Mouse (Mus musculus) MEL (cell line): ENCODE measurements around the gene Golga4. TPM values are rescaled to one million over a fixed set of nuclear protein-coding genes. Genes with fewer than 3 reads are reported as not detected.

Experiments used
- DNase-seq: peaks from one replicate; pipeline ENCODE4 v3.0.0; 2011; ENCODE audit warnings: low read depth, low spot score
- H3K27ac ChIP-seq: 2 replicates; pipeline ENCODE4 v1.5.1; 2012; ENCODE audit warnings: low read depth, mild to moderate bottlenecking, control low read depth, low read length, moderate library complexity; ENCODE audit not compliant: control insufficient read depth
- H3K27me3 ChIP-seq, 2 experiments: fragments of 150-350 bp in 1 of 2; sonication (generic) in 1 of 2; 2 replicates each; pipeline ENCODE4 v1.6.1; 2012; ENCODE audit warnings: low read length in 2 of 2, mild to moderate bottlenecking in 2 of 2, improper control_type of control experiment in 1 of 2, moderate library complexity in 1 of 2; ENCODE audit not compliant: insufficient read depth in 2 of 2, control insufficient read depth in 1 of 2
- H3K36me3 ChIP-seq, 2 experiments: 2 replicates each; pipeline ENCODE4 v1.6.1; 2012 to 2014; ENCODE audit warnings: low read length in 2 of 2, improper control_type of control experiment in 1 of 2, inconsistent platforms in 1 of 2, mild to moderate bottlenecking in 1 of 2; ENCODE audit not compliant: insufficient read depth in 2 of 2, control insufficient read depth in 1 of 2
- H3K4me1 ChIP-seq, 2 experiments: fragments of 150-350 bp in 1 of 2; sonication (generic) in 1 of 2; 2 replicates each; pipeline ENCODE4 v1.6.1; 2012; ENCODE audit warnings: low read length in 2 of 2, improper control_type of control experiment in 1 of 2, mild to moderate bottlenecking in 1 of 2; ENCODE audit not compliant: insufficient read depth in 2 of 2, control insufficient read depth in 1 of 2
- H3K4me3 ChIP-seq, 2 experiments: fragments of 150-350 bp in 1 of 2; sonication (generic) in 1 of 2; 2 replicates each; pipeline ENCODE4 v1.5.1; 2012; ENCODE audit warnings: low read depth in 2 of 2, low read length in 2 of 2, mild to moderate bottlenecking in 2 of 2, moderate library complexity in 2 of 2, control low read depth in 1 of 2, improper control_type of control experiment in 1 of 2; ENCODE audit not compliant: control insufficient read depth in 1 of 2, insufficient read depth in 1 of 2
- H3K79me2 ChIP-seq: 2 replicates; pipeline ENCODE4 v1.6.1; 2012; ENCODE audit warnings: mild to moderate bottlenecking, low read length, moderate library complexity; ENCODE audit not compliant: control insufficient read depth, poor library complexity, insufficient read depth
- H3K9ac ChIP-seq: 2 replicates; pipeline ENCODE4 v1.6.1; 2012; ENCODE audit warnings: low read depth, mild to moderate bottlenecking, control low read depth, low read length, moderate library complexity; ENCODE audit not compliant: control insufficient read depth, poor library complexity, severe bottlenecking
- H3K9me3 ChIP-seq: fragments of 150-350 bp; sonication (generic); replicated peaks from 2 replicates; pipeline ENCODE4 v1.6.1; 2012; ENCODE audit warnings: mild to moderate bottlenecking, low read length, improper control_type of control experiment, moderate library complexity; ENCODE audit not compliant: insufficient read depth
- BHLHE40 ChIP-seq: IDR thresholded peaks from 2 replicates; pipeline ENCODE4 v1.6.1; 2012; ENCODE audit warnings: low read depth, mild to moderate bottlenecking, inconsistent platforms, low read length, improper control_type of control experiment, borderline replicate concordance
- CHD1 ChIP-seq: IDR thresholded peaks from 2 replicates; pipeline ENCODE4 v1.6.1; 2012; ENCODE audit warnings: low read depth, mild to moderate bottlenecking, inconsistent platforms, low read length, improper control_type of control experiment
- CTCF ChIP-seq, 3 experiments: IDR thresholded peaks in 2 of 3; conservative IDR thresholded peaks in 1 of 3; 2 replicates each; pipeline ENCODE4 v1.5.1; 2011 to 2012; ENCODE audit warnings: low read length in 3 of 3, low read depth in 2 of 3, mild to moderate bottlenecking in 2 of 3, improper control_type of control experiment in 1 of 3, inconsistent platforms in 1 of 3, mixed read lengths in 1 of 3, moderate library complexity in 1 of 3; ENCODE audit not compliant: control insufficient read depth in 1 of 3, insufficient read depth in 1 of 3, poor library complexity in 1 of 3, severe bottlenecking in 1 of 3
- E2F4 ChIP-seq: IDR thresholded peaks from 2 replicates; pipeline ENCODE4 v1.6.1; 2011; ENCODE audit warnings: low read depth, low read length, improper control_type of control experiment, borderline replicate concordance
- ETS1 ChIP-seq: IDR thresholded peaks from 2 replicates; pipeline ENCODE4 v1.6.1; 2012; ENCODE audit warnings: low read depth, mild to moderate bottlenecking, inconsistent platforms, low read length, improper control_type of control experiment, moderate library complexity
- GABPA ChIP-seq: IDR thresholded peaks from 2 replicates; pipeline ENCODE4 v1.6.1; 2012; ENCODE audit warnings: low read depth, mild to moderate bottlenecking, inconsistent platforms, low read length, improper control_type of control experiment, moderate library complexity
- HCFC1 ChIP-seq: IDR thresholded peaks from 2 replicates; pipeline ENCODE4 v1.6.1; 2012; ENCODE audit warnings: low read depth, mild to moderate bottlenecking, inconsistent platforms, low read length, improper control_type of control experiment, moderate library complexity
- JUND ChIP-seq: IDR thresholded peaks from 2 replicates; pipeline ENCODE4 v1.6.1; 2011; ENCODE audit warnings: low read depth, mild to moderate bottlenecking, improper control_type of control experiment, low read length
- MAZ ChIP-seq: IDR thresholded peaks from 2 replicates; pipeline ENCODE4 v1.6.1; 2012; ENCODE audit warnings: low read depth, mild to moderate bottlenecking, inconsistent platforms, low read length, improper control_type of control experiment
- MYB ChIP-seq: IDR thresholded peaks from 2 replicates; pipeline ENCODE4 v1.6.1; 2011; ENCODE audit warnings: mild to moderate bottlenecking, low read depth, low read length, improper control_type of control experiment
- MYC ChIP-seq: IDR thresholded peaks from 2 replicates; pipeline ENCODE4 v1.6.1; 2011; ENCODE audit warnings: low read depth, mild to moderate bottlenecking, low read length, improper control_type of control experiment, moderate library complexity
- NRF1 ChIP-seq: IDR thresholded peaks from 2 replicates; pipeline ENCODE4 v1.6.1; 2014; ENCODE audit warnings: low read depth, mild to moderate bottlenecking, inconsistent platforms, low read length, improper control_type of control experiment, moderate library complexity; ENCODE audit not compliant: poor library complexity, insufficient read depth, severe bottlenecking
- RAD21 ChIP-seq: IDR thresholded peaks from 2 replicates; pipeline ENCODE4 v1.6.1; 2011; ENCODE audit warnings: mild to moderate bottlenecking, low read depth, low read length, improper control_type of control experiment
- SMC3 ChIP-seq: IDR thresholded peaks from 2 replicates; pipeline ENCODE4 v1.6.1; 2011; ENCODE audit warnings: low read depth, low read length, improper control_type of control experiment
- USF2 ChIP-seq, 2 experiments: IDR thresholded peaks; 2 replicates each; pipeline ENCODE4 v1.6.1; 2011 to 2012; ENCODE audit warnings: improper control_type of control experiment in 2 of 2, low read length in 2 of 2, borderline replicate concordance in 1 of 2, inconsistent platforms in 1 of 2, low read depth in 1 of 2, mild to moderate bottlenecking in 1 of 2; ENCODE audit not compliant: insufficient read depth in 1 of 2
- ZC3H11A ChIP-seq: IDR thresholded peaks from 2 replicates; pipeline ENCODE4 v1.6.1; 2012; ENCODE audit warnings: low read depth, mild to moderate bottlenecking, inconsistent platforms, low read length, improper control_type of control experiment
- polyA plus RNA-seq, 2 experiments: library from polyadenylated mRNA; stranded (reverse) in 1 of 2; unstranded in 1 of 2; fragments of >175 nt in 1 of 2; fragments of >200 nt in 1 of 2; gene quantifications; 2 replicates each; pipeline versions ENCODE4 v1.2.1 to v1.2.4; 2012; ENCODE audit warnings: low replicate concordance in 2 of 2, low read depth in 1 of 2; ENCODE audit not compliant: insufficient read length in 2 of 2, insufficient read depth in 1 of 2, missing spikeins in 1 of 2
- total RNA-seq: library from RNA; depleted of rRNA; stranded (reverse); fragments of 300-350 nt; gene quantifications from 2 replicates; pipeline ENCODE4 v1.2.3, GENCODE M21; 2012

Gene Golga4
- total and polyA plus RNA-seq, 3 experiments, result 29.8 to 465 (median 38.9) TPM

DNA sequence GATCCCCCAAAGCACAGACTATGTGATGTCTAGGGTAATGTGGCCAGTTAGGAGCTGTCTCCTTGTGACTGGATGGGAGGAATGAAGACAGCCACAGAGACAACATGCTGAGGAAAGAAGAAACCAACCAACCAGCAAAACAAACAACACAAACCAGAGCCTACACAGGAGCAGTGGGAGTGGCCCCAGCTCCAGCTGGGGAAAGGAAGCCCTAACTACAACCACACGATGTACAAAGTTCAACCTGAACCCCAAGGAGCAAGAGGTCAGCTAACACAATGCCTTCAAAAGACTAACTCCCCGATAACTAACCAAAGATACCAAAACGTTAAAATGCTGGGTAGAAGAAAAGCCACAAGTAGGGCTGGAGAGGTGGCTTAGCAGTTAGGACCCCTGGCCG lies 81.0 kb downstream of the Golga4 start:
- H3K79me2 ChIP-seq, result no peaks in the 10 kb centered on the region
- DNase-seq, result no peak
- H3K27me3 ChIP-seq, result no peaks in the 10 kb centered on the region
- H3K27ac ChIP-seq, result no peak overlapping the region
- H3K4me1 ChIP-seq, result peaks cover 7 to 25% of the 10 kb centered on the region in 2 experiments
- H3K4me3 ChIP-seq, result no peak overlapping the region
- no peaks in the 10 kb centered on the region for H3K9me3 ChIP-seq
- H3K9ac ChIP-seq, result no peak overlapping the region
- H3K36me3 ChIP-seq, result peaks cover 1 to 15% of the 10 kb centered on the region in 2 experiments
- TF ChIP-seq GABPA (no peak), MYC (no peak), MYB (no peak), ZC3H11A (no peak), CHD1 (no peak), USF2 (IDR thresholded peaks at IDR 0.05; ENCODE audit: borderline replicate concordance in 1 of 2, insufficient read depth in 1 of 2, low read depth in 1 of 2, low read length in 2 of 2) (no peak), NRF1 (no peak), E2F4 (no peak)

DNA sequence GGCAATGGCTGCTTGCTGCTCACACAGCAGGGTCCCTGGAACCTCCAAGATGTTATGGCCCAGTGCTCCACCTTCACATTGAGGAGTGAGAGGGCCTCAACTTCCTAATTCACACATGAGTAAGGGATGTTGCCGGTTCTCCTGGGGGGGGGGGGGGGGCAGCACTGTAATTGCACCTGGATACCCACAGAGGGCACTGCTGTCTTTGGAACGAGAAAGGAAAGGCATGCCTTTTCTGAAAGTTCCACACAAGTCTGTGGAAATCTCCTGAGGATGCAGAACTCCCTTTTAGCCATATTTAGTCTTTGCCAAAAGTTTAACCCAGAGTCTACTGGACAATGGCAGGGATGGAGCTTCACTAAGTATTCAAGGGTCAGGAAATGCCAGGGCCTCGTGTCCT lies 83.2 kb downstream of the Golga4 start:
- DNase-seq, result peak; percentile 45
- H3K9me3 ChIP-seq, result no peaks in the 10 kb centered on the region
- no peak overlapping the region for H3K4me3 ChIP-seq
- peaks cover 0 to 15% of the 10 kb centered on the region in 2 experiments; a peak in 2 of 4 replicates for H3K36me3 ChIP-seq
- TF ChIP-seq ZC3H11A, result peak; percentile 79
- TF ChIP-seq JUND, result no peak
- TF ChIP-seq MAZ, result peak; percentile 78
- no peak for TF ChIP-seq ETS1
- no peak for TF ChIP-seq BHLHE40
- peak; percentile 73 for TF ChIP-seq SMC3
- peak; percentile 78 for TF ChIP-seq RAD21
- TF ChIP-seq CTCF (IDR thresholded peaks at IDR 0.05 in 2 of 3, conservative IDR thresholded peaks at IDR 0.05 in 1 of 3; ENCODE audit: control insufficient read depth in 1 of 3, insufficient read depth in 1 of 3, low read depth in 2 of 3, low read length in 3 of 3, poor library complexity in 1 of 3, severe bottlenecking in 1 of 3), result peak; percentile 48 to 76 (median 64); a peak in 5 of 6 replicates
- TF ChIP-seq HCFC1, result no peak
- no peak overlapping the region for H3K27ac ChIP-seq
- no peaks in the 10 kb centered on the region for H3K79me2 ChIP-seq
- H3K9ac ChIP-seq, result no peak overlapping the region
- H3K27me3 ChIP-seq, result no peaks in the 10 kb centered on the region
- peaks cover 7 to 25% of the 10 kb centered on the region in 2 experiments for H3K4me1 ChIP-seq
